In genomic region chr8:124439558-124439957, GRCm38 (mm10) we compare ENCODE assay signal across 21 mouse cellular contexts. TPM values are rescaled to one million over a fixed set of nuclear protein-coding genes. Genes with fewer than 3 reads are reported as not detected.
DNase-seq lines count a peak whose midpoint lies in the region; ATAC-seq and TF ChIP-seq lines count a peak whose summit lies in the region.
"Had no signal": no experiment of that assay in that cellular context is flagged by ENCODE, and none has a peak within 500 bp of the region (broad histone marks: within the 10 kb centered on the region; RNA-seq: fewer than 3 reads in every experiment).

TSS of gene Pgbd5 (minus strand) at chr8:124439658.

- ATAC-seq in hindbrain, embryonic 15.5 days (ENCODE audit: low FRiP score, low read depth), result no peak
- ATAC-seq in hindbrain, embryonic 11.5 days (ENCODE audit: low FRiP score), result no peak
- no peak for ATAC-seq in neural tube, embryonic 13.5 days (ENCODE audit: low read depth)
- ATAC-seq in midbrain, postnatal 0 days (ENCODE audit: low FRiP score), result no peak
- ATAC-seq: intestine, postnatal 0 days; liver, postnatal 0 days had no signal

- H3K4me2 ChIP-seq in hindbrain, embryonic 15.5 days, result no peak within 1 kb of the TSS
- no peak within 1 kb of the TSS for H3K4me2 ChIP-seq in hindbrain, embryonic 11.5 days (replicated peaks; ENCODE audit: low read depth, low read length)
- no peak within 1 kb of the TSS for H3K4me2 ChIP-seq in neural tube, embryonic 13.5 days
- no peak within 1 kb of the TSS for H3K4me2 ChIP-seq in midbrain, postnatal 0 days (ENCODE audit: low read depth, low read length, poor library complexity, severe bottlenecking)
- H3K4me2 ChIP-seq: heart, embryonic 12.5 days; stomach, embryonic 15.5 days had no signal

- H3K9me3 ChIP-seq in hindbrain, embryonic 15.5 days, result no peaks in the 10 kb centered on the region
- H3K9me3 ChIP-seq in hindbrain, embryonic 11.5 days (ENCODE audit: control insufficient read depth, low read length), result no peaks in the 10 kb centered on the region
- H3K9me3 ChIP-seq in neural tube, embryonic 13.5 days, result no peaks in the 10 kb centered on the region
- no peaks in the 10 kb centered on the region for H3K9me3 ChIP-seq in midbrain, postnatal 0 days (ENCODE audit: low read length)
- H3K9me3 ChIP-seq: heart, embryonic 12.5 days; stomach, embryonic 15.5 days had no signal

- H3K4me1 ChIP-seq in hindbrain, embryonic 15.5 days (replicated peaks), result peaks cover 12% of the 10 kb centered on the region
- H3K4me1 ChIP-seq in hindbrain, embryonic 11.5 days (replicated peaks; ENCODE audit: control insufficient read depth, insufficient read depth, low read length), result 0 out of 2 replicates have a peak, but pooled peaks cover 2% of the 10 kb centered on the region
- peaks cover 16% of the 10 kb centered on the region for H3K4me1 ChIP-seq in neural tube, embryonic 13.5 days (replicated peaks)
- H3K4me1 ChIP-seq in midbrain, postnatal 0 days (ENCODE audit: insufficient read depth, low read length), result no peaks in the 10 kb centered on the region
- H3K4me1 ChIP-seq: stomach, embryonic 15.5 days had no signal

- no peak for DNase-seq in hindbrain, embryonic 11.5 days (ENCODE audit: low spot score)
- DNase-seq in neural tube, embryonic 10.5 days (ENCODE audit: extremely low spot score, low spot score), result no peak
- no peak for DNase-seq in layer of hippocampus, postnatal 25 days (ENCODE audit: extremely low spot score in 1 of 2, low spot score in 1 of 2)
- DNase-seq in midbrain, postnatal 0 days (ENCODE audit: low spot score), result no peak
- no peak for DNase-seq in kidney, postnatal 14 days
- no peak for DNase-seq in natural killer cell, adult 2 months (ENCODE audit: low spot score in 2 of 2)
- DNase-seq: adrenal gland, adult 2 months; cerebellum, adult 9-10 months; heart, postnatal 36 days; kidney, postnatal 10 days; liver, postnatal 0 days; lung, postnatal 36 days; right cerebral cortex, adult 18-20 months; spleen, adult 18-20 months; thymus, postnatal 25 days had no signal

- H3K27me3 ChIP-seq in hindbrain, embryonic 15.5 days, result no peaks in the 10 kb centered on the region
- H3K27me3 ChIP-seq in hindbrain, embryonic 11.5 days (ENCODE audit: control insufficient read depth, insufficient read depth, low read length), result no peaks in the 10 kb centered on the region
- H3K27me3 ChIP-seq in neural tube, embryonic 13.5 days, result no peaks in the 10 kb centered on the region
- no peaks in the 10 kb centered on the region for H3K27me3 ChIP-seq in midbrain, postnatal 0 days (ENCODE audit: insufficient read depth, low read length)
- H3K27me3 ChIP-seq: heart, embryonic 12.5 days; stomach, embryonic 15.5 days had no signal

- WGBS in hindbrain, embryonic 15.5 days, result 76% methylated on average over 6 of the region's 6 CpGs
- 79% methylated on average over 6 of the region's 6 CpGs for WGBS in hindbrain, embryonic 11.5 days
- 65% methylated on average over 6 of the region's 6 CpGs for WGBS in neural tube, embryonic 13.5 days
- 74% methylated on average over 6 of the region's 6 CpGs for WGBS in midbrain, postnatal 0 days

- H3K36me3 ChIP-seq in hindbrain, embryonic 15.5 days, result no peaks in the 10 kb centered on the region
- H3K36me3 ChIP-seq in hindbrain, embryonic 11.5 days (ENCODE audit: control insufficient read depth, insufficient read depth, low read length), result no peaks in the 10 kb centered on the region
- H3K36me3 ChIP-seq in neural tube, embryonic 13.5 days, result no peaks in the 10 kb centered on the region
- H3K36me3 ChIP-seq in midbrain, postnatal 0 days (ENCODE audit: insufficient read depth, low read length), result no peaks in the 10 kb centered on the region
- H3K36me3 ChIP-seq: G1E; heart, embryonic 12.5 days; stomach, embryonic 15.5 days had no signal

- no peak within 1 kb of the TSS for H3K4me3 ChIP-seq in hindbrain, embryonic 15.5 days
- no peak within 1 kb of the TSS for H3K4me3 ChIP-seq in hindbrain, embryonic 11.5 days (ENCODE audit: low read depth, low read length)
- H3K4me3 ChIP-seq in neural tube, embryonic 13.5 days, result no peak within 1 kb of the TSS
- no peak within 1 kb of the TSS for H3K4me3 ChIP-seq in midbrain, postnatal 0 days (ENCODE audit: low read depth, low read length)
- H3K4me3 ChIP-seq: heart, embryonic 12.5 days; stomach, embryonic 15.5 days had no signal

- H3K9ac ChIP-seq in hindbrain, embryonic 15.5 days, result no peak within 1 kb of the TSS
- H3K9ac ChIP-seq in hindbrain, embryonic 11.5 days (ENCODE audit: low read depth, low read length), result no peak within 1 kb of the TSS
- no peak within 1 kb of the TSS for H3K9ac ChIP-seq in neural tube, embryonic 13.5 days
- no peak within 1 kb of the TSS for H3K9ac ChIP-seq in midbrain, postnatal 0 days (replicated peaks; ENCODE audit: low read length, poor library complexity, severe bottlenecking)
- H3K9ac ChIP-seq: heart, embryonic 12.5 days; liver, postnatal 0 days; stomach, embryonic 15.5 days had no signal

- H3K27ac ChIP-seq in hindbrain, embryonic 15.5 days (replicated peaks), result no peak within 1 kb of the TSS
- H3K27ac ChIP-seq in hindbrain, embryonic 11.5 days (ENCODE audit: low read depth, low read length), result no peak within 1 kb of the TSS
- no peak within 1 kb of the TSS for H3K27ac ChIP-seq in neural tube, embryonic 13.5 days (replicated peaks)
- H3K27ac ChIP-seq in midbrain, postnatal 0 days (ENCODE audit: low read depth, low read length), result no peak within 1 kb of the TSS
- H3K27ac ChIP-seq: stomach, embryonic 15.5 days had no signal

- no peak for TF ChIP-seq CTCF in midbrain, postnatal 0 days (IDR thresholded peaks at IDR 0.05)

RNA-seq across cellular contexts. Expression of gene Pgbd5, which starts in this region (rescaled TPM):
- polyA plus RNA-seq in hindbrain, embryonic 15.5 days (2015; fragmentation: Nextera tagmentation; extraction: Ambion mirVana), result 16.4 TPM in 2 replicates
- polyA plus RNA-seq in hindbrain, embryonic 11.5 days (2014; fragmentation: Nextera tagmentation; extraction: Ambion mirVana), result 5.0 and 5.3 TPM in 2 replicates
- polyA plus RNA-seq in neural tube, embryonic 13.5 days (2015; fragmentation: Nextera tagmentation; extraction: Ambion mirVana), result 9.2 and 11.6 TPM in 2 replicates
- 100 to 1,000 TPM; 261 to 272 TPM for total RNA-seq in layer of hippocampus, postnatal 25 days (2021)
- total RNA-seq in midbrain, postnatal 0 days (2014; rRNA removed), result 61.1 and 77.0 TPM in 2 replicates
- 12.2 and 13.5 TPM in 2 replicates for polyA plus RNA-seq in midbrain, postnatal 0 days (2015; fragmentation: Nextera tagmentation; extraction: Ambion mirVana)
- polyA plus RNA-seq: G1E had no signal
